ENCODE assay signal across 11 mouse cellular contexts in the genomic region with DNA sequence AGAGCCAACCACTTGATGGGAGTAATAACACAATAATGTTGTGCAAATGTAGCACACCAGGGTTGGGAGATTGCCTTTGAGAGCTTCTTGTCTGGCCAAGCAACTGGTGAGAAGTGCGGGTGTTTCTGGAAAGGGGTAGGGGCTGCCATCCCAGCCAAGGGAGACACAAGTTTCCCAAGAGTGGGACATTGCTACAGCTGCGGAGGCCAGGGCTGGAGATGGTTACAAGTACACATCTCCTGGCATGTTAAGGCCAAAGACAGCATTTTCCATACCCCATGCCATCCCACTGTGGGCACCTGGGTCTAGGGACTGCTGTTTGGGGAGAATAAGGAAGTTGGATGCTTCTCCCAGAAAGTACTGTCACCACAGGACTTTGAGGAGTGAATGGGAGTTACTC. TPM values are rescaled to one million over a fixed set of nuclear protein-coding genes. Genes with fewer than 3 reads are reported as not detected.
A peak's percentile ranks its signal among the peaks of the same experiment; 100 is the strongest.
DNase-seq lines count a peak whose midpoint lies in the region; ATAC-seq and TF ChIP-seq lines count a peak whose summit lies in the region.
"Had no signal": no experiment of that assay in that cellular context is flagged by ENCODE, and none has a peak within 500 bp of the region (broad histone marks: within the 10 kb centered on the region; RNA-seq: fewer than 3 reads in every experiment).

No protein-coding gene starts in this region.

- H3K9me3 ChIP-seq in lung, embryonic 15.5 days = no peaks in the 10 kb centered on the region
- no peaks in the 10 kb centered on the region for H3K9me3 ChIP-seq in hindbrain, embryonic 16.5 days (ENCODE audit: control insufficient read depth, low read length)

- H3K4me1 ChIP-seq in lung, embryonic 15.5 days = peaks cover 60% of the 10 kb centered on the region
- peaks cover 30% of the 10 kb centered on the region for H3K4me1 ChIP-seq in hindbrain, embryonic 16.5 days (ENCODE audit: control insufficient read depth, insufficient read depth, low read depth, low read length)

- peaks cover 8% of the 10 kb centered on the region; the same call in 1 of the 2 replicates for H3K36me3 ChIP-seq in lung, embryonic 15.5 days
- H3K36me3 ChIP-seq in hindbrain, embryonic 16.5 days (ENCODE audit: control insufficient read depth, insufficient read depth, low read length) = no peaks in the 10 kb centered on the region
- H3K36me3 ChIP-seq in myocyte (ENCODE audit: control insufficient read depth, insufficient read depth) = no peaks in the 10 kb centered on the region

- no peak overlapping the region for H3ac ChIP-seq in myocyte (ENCODE audit: control insufficient read depth, insufficient read length)

- H3K4me2 ChIP-seq in lung, embryonic 15.5 days = peak overlapping the region; percentile 8; the same call in 1 of the 2 replicates
- H3K4me2 ChIP-seq in hindbrain, embryonic 16.5 days (ENCODE audit: low read length) = no peak overlapping the region
- peak overlapping the region; percentile 77 for H3K4me2 ChIP-seq in myocyte (ENCODE audit: low read depth)

- no peaks in the 10 kb centered on the region for H3K27me3 ChIP-seq in lung, embryonic 15.5 days
- H3K27me3 ChIP-seq in hindbrain, embryonic 16.5 days (replicated peaks; ENCODE audit: control insufficient read depth, insufficient read depth, low read length) = no peaks in the 10 kb centered on the region
- no peaks in the 10 kb centered on the region for H3K27me3 ChIP-seq in myocyte (ENCODE audit: control insufficient read depth, insufficient read depth, insufficient read length)

- peak overlapping the region; percentile 80; the same call in 1 of the 2 replicates for H3K4me3 ChIP-seq in gastrocnemius, adult 2 months
- H3K4me3 ChIP-seq in lung, embryonic 15.5 days = no peak overlapping the region
- no peak overlapping the region for H3K4me3 ChIP-seq in hindbrain, embryonic 16.5 days (ENCODE audit: low read length)
- H3K4me3 ChIP-seq in myocyte = no peak overlapping the region

- no peak for ATAC-seq in lung, embryonic 15.5 days (ENCODE audit: borderline replicate concordance, extremely low read depth, low FRiP score, low TSS enrichment)
- ATAC-seq in hindbrain, embryonic 16.5 days = no peak
- ATAC-seq: CD4-positive, CD25-positive, alpha-beta regulatory T cell, adult 4 months had no signal

- no peak overlapping the region for H3K9ac ChIP-seq in lung, embryonic 15.5 days
- H3K9ac ChIP-seq in hindbrain, embryonic 16.5 days (ENCODE audit: low read depth, low read length) = peak overlapping the region; percentile 33

- 85% methylated on average over 2 of the region's 2 CpGs for WGBS in lung, embryonic 15.5 days
- whole genome bisulfite sequencing in hindbrain, embryonic 16.5 days = 91% methylated on average over 2 of the region's 2 CpGs

- TF ChIP-seq CTCF in gastrocnemius, adult 2 months (IDR thresholded peaks at IDR 0.05) = no peak

- intact Hi-C loops in gastrocnemius, adult 2 months (cut with DNase I) = no loop called here
- intact Hi-C loops in gastrocnemius, postnatal 14 days (cut with DNase I; ENCODE audit: low total_unique reads) = no loop called here

- no peak for TF ChIP-seq POLR2A in myocyte (IDR thresholded peaks at IDR 0.05; ENCODE audit: insufficient read length, low read depth)

- H3K27ac ChIP-seq in gastrocnemius, adult 2 months = peak overlapping the region; percentile 13; the same call in 1 of the 2 replicates
- H3K27ac ChIP-seq in lung, embryonic 15.5 days = no peak overlapping the region
- H3K27ac ChIP-seq in hindbrain, embryonic 16.5 days (ENCODE audit: low read depth, low read length) = no peak overlapping the region

- H3K79me2 ChIP-seq in myocyte (ENCODE audit: control insufficient read depth, insufficient read depth) = peaks cover 22% of the 10 kb centered on the region

- no peak for DNase-seq in gastrocnemius, adult 2 months
- no peak for DNase-seq in gastrocnemius, postnatal 14 days
- DNase-seq in lung, postnatal 25 days (ENCODE audit: low spot score) = no peak
- no peak for DNase-seq in spleen, postnatal 4 days (ENCODE audit: low spot score in 2 of 2)
- no peak for DNase-seq in adrenal gland, adult 8-10 months
- DNase-seq: lung, postnatal 36 days; right cerebral cortex, postnatal 14 days had no signal

TF ChIP-seq in myocyte, 11 proteins besides CTCF, POLR2A, EP300 and RAD21:
- no peak for TF ChIP-seq SRF (IDR thresholded peaks at IDR 0.05; ENCODE audit: control insufficient read depth, insufficient read length, low read depth)
- TF ChIP-seq POLR2AphosphoS2 (IDR thresholded peaks at IDR 0.05; ENCODE audit: insufficient read length, low read depth) = peak; percentile 36

RNA-seq across cellular contexts. Expression of a gene that starts 3.9 kb away (rescaled TPM):
- total RNA-seq in gastrocnemius, adult 2 months (2021) = 10 to 100 TPM; 19.4 to 21.2 TPM
- 10 to 100 TPM; 15.1 to 16.6 TPM for total RNA-seq in gastrocnemius, postnatal 14 days (2021)
- polyA plus RNA-seq in lung, embryonic 15.5 days (2015; fragmentation: Nextera tagmentation; extraction: Ambion mirVana) = 37.6 and 37.9 TPM in 2 replicates
- 30.1 and 34.0 TPM in 2 replicates for polyA plus RNA-seq in hindbrain, embryonic 16.5 days (2015; fragmentation: Nextera tagmentation; extraction: Ambion mirVana)
- polyA plus RNA-seq in myocyte (2012; fragmentation: generic; extraction: Trizol) = 47.9 TPM
- total RNA-seq in adrenal gland, adult 8-10 months (2022) = 10 to 100 TPM; 46.6 to 56.6 (median 53.6) TPM

RNA-seq across cellular contexts. Expression of a gene that starts 4.2 kb away (rescaled TPM):
- total RNA-seq in gastrocnemius, adult 2 months (2021) = 10 to 100 TPM; 40.8 to 56.4 TPM
- 10 to 100 TPM; 28.2 to 38.9 TPM for total RNA-seq in gastrocnemius, postnatal 14 days (2021)
- 71.3 and 74.4 TPM in 2 replicates for polyA plus RNA-seq in lung, embryonic 15.5 days (2015; fragmentation: Nextera tagmentation; extraction: Ambion mirVana)
- polyA plus RNA-seq in hindbrain, embryonic 16.5 days (2015; fragmentation: Nextera tagmentation; extraction: Ambion mirVana) = 112 and 120 TPM in 2 replicates
- 53.8 TPM for polyA plus RNA-seq in myocyte (2012; fragmentation: generic; extraction: Trizol)
- 10 to 100 TPM; 69.4 to 94.9 (median 86.1) TPM for total RNA-seq in adrenal gland, adult 8-10 months (2022)

RNA-seq across cellular contexts. Expression of a gene that starts 4.3 kb away (rescaled TPM):
- 100 to 1,000 TPM; 128 to 137 TPM for total RNA-seq in gastrocnemius, adult 2 months (2021)
- total RNA-seq in gastrocnemius, postnatal 14 days (2021) = 10 to 100 TPM; 85.9 to 86.7 TPM
- polyA plus RNA-seq in lung, embryonic 15.5 days (2015; fragmentation: Nextera tagmentation; extraction: Ambion mirVana) = 109 and 111 TPM in 2 replicates
- 90.7 and 92.8 TPM in 2 replicates for polyA plus RNA-seq in hindbrain, embryonic 16.5 days (2015; fragmentation: Nextera tagmentation; extraction: Ambion mirVana)
- polyA plus RNA-seq in myocyte (2012; fragmentation: generic; extraction: Trizol) = 200 TPM
- 100 to 1,000 TPM; 106 to 137 (median 120) TPM for total RNA-seq in adrenal gland, adult 8-10 months (2022)

RNA-seq across cellular contexts. Expression of a gene that starts 16.5 kb away (rescaled TPM):
- total RNA-seq in gastrocnemius, adult 2 months (2021) = 100 to 1,000 TPM; 126 to 137 TPM
- 100 to 1,000 TPM; 161 to 167 TPM for total RNA-seq in gastrocnemius, postnatal 14 days (2021)
- polyA plus RNA-seq in lung, embryonic 15.5 days (2015; fragmentation: Nextera tagmentation; extraction: Ambion mirVana) = 371 and 398 TPM in 2 replicates
- polyA plus RNA-seq in hindbrain, embryonic 16.5 days (2015; fragmentation: Nextera tagmentation; extraction: Ambion mirVana) = 389 and 459 TPM in 2 replicates
- polyA plus RNA-seq in myocyte (2012; fragmentation: generic; extraction: Trizol) = 298 TPM
- 100 to 1,000 TPM; 273 to 304 (median 292) TPM for total RNA-seq in adrenal gland, adult 8-10 months (2022)

RNA-seq across cellular contexts. Expression of a gene that starts 36.6 kb away (rescaled TPM):
- 100 to 1,000 TPM in 1 of 2 experiments, 10 to 100 TPM in 1; 74.7 to 115 TPM for total RNA-seq in gastrocnemius, adult 2 months (2021)
- 10 to 100 TPM; 54.5 to 62.2 TPM for total RNA-seq in gastrocnemius, postnatal 14 days (2021)
- polyA plus RNA-seq in lung, embryonic 15.5 days (2015; fragmentation: Nextera tagmentation; extraction: Ambion mirVana) = 4.9 and 5.0 TPM in 2 replicates
- polyA plus RNA-seq in hindbrain, embryonic 16.5 days (2015; fragmentation: Nextera tagmentation; extraction: Ambion mirVana) = 2.7 and 2.9 TPM in 2 replicates
- 939 TPM for polyA plus RNA-seq in myocyte (2012; fragmentation: generic; extraction: Trizol)
- total RNA-seq in adrenal gland, adult 8-10 months (2022) = 100 to 1,000 TPM in 1 of 4 experiments, 10 to 100 TPM in 3; 76.2 to 108 (median 82.7) TPM
